Mouse (Mus musculus): ENCODE data around the gene Mgat3.

DNA sequence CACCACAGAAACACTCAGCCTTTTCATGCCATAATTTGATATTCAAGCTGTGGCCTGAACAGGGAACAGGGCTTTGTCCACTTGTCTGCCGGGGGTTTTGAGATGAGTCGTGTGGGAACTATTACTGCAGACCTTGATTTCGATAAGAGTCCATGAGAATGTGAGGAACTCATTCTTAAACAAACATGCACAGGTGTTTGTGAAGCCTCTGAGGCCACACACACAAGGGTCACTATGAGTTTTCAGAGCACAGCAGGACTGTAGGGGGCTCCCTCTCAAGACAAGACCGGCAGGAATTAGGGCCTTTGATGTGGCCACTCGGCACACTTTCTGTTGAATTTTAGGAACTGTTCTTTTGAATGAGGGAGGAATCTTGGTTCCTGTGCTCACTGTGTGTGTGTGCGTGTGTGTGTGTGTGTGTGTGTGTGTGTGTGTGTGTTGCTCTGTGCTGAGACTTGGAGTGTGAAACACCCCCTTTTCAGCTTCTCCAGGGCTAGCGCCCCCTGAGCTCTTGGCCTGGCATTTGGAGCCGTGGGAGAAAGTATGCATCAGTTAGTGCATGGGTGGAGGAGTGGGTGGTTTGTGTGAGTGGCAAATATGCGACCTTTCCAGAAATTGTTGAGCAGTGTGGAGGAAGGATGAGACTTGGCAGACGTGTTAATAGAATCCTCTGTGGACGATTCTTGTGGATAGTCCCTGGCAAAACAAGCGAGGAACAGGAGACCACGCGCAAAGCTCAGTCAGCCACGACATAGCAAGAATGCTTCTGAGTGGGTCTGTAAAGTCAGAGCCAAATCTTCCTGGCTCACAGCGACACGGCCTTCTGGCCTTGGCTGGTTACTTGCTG lies 35.4 kb upstream of the Mgat3 start:
- TF ChIP-seq CTCF (IDR thresholded peaks at IDR 0.05; ENCODE audit: low read depth) (0 out of 2 replicates have a peak, but pooled peaks have one; percentile 14), EP300 (IDR thresholded peaks at IDR 0.05; ENCODE audit: low read depth) (no peak)
